Mouse (Mus musculus) heart, adult 8-10 months (tissue): ENCODE measurements at regions not wholly inside any gene's neighbourhood (a gene's known extent, or its start where the extent isn't known, plus 50 kb on each side); places are given as distances from the start of the nearest gene placed in this dataset.
A peak's percentile ranks its signal among the peaks of the same experiment; 100 is the strongest.

Experiments
- DNase-seq: peaks from one replicate; pipeline ENCODE4 v3.0.0; 2022; ENCODE audit warnings: low spot score

DNA sequence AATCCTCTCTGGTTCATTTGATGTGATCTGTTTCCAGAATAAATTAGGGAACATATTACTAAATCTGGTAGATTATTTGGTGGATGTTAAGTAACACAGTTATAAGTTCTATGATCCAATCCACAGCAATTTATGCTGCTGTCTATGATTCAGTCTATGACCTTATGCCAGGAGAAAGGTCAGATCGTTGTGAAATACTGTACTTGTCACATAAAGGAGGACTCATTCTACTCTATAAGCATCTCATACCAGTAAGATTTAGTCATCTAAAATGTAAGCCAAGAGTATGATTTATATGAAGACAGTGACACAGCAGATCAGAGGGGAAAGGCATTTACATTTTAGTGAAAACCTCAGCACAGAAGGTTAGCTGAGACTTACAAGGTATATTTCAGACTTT lies 1677.5 kb upstream of the Pcdh10 start:
- no peak for DNase-seq

DNA sequence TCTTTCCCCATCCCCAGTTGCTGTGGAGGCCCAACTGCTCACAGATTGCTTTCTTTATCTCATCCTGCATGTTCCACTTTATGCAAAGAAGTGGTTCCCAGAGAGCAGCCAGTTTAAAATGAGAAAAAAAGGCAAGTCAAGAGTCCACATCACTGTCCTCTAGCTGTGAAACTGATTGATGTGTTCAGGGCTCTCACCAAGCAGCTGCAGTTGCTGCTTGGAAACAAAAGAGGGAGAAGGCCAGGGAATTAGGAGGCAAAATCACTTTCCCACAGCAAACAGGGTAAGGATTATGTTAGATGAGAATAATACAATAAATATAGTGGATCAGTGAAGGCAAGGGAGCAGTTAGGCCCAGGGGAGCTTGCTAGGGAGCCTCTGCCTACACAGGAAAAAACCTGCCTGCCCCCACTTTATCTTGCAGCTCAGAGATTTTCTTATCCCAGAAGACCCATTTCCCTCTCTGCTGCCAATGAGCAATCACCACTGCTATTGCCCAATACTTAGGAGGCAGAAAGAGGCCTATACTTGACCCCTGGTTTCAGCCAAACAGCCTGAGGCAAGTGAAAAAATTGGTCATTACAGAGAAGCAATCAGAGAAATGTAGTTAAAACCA lies 1658.3 kb upstream of the Pcdh10 start:
- peak; percentile 1 for DNase-seq
